Mouse (Mus musculus): ENCODE data around the gene Mpzl3. TPM values are rescaled to one million over a fixed set of nuclear protein-coding genes. Genes with fewer than 3 reads are reported as not detected.

Mpzl3 gene
- polyA plus RNA-seq, 1 experiment from 2014 or later = 1.9 TPM

GRCm38 (mm10) chr9:45050301-45050700, 4.7 kb upstream of the Mpzl3 start:
- H3K9me3 ChIP-seq (replicated peaks; ENCODE audit: control insufficient read depth, low read length) = no peaks in the 10 kb centered on the region
- no peak overlapping the region for H3K4me3 ChIP-seq (ENCODE audit: low read length)
- H3K27me3 ChIP-seq (ENCODE audit: control insufficient read depth, insufficient read depth, low read length) = peaks cover 13% of the 10 kb centered on the region
- 77% methylated on average over 2 of the region's 2 CpGs for WGBS
- H3K27ac ChIP-seq (ENCODE audit: low read length) = no peak overlapping the region
- no peak overlapping the region for H3K4me2 ChIP-seq (ENCODE audit: low read depth, low read length)
- H3K9ac ChIP-seq (ENCODE audit: low read length) = no peak overlapping the region
- no peaks in the 10 kb centered on the region for H3K4me1 ChIP-seq (ENCODE audit: control insufficient read depth, insufficient read depth, low read length)
- no peaks in the 10 kb centered on the region for H3K36me3 ChIP-seq (ENCODE audit: control insufficient read depth, insufficient read depth)
- ATAC-seq (replicated peaks; ENCODE audit: extremely low read depth, insufficient read depth, low FRiP score) = no peak

GRCm38 (mm10) chr9:45058304-45058940, 3.4 kb downstream of the Mpzl3 start:
- no peak for ATAC-seq (replicated peaks; ENCODE audit: extremely low read depth, insufficient read depth, low FRiP score)
- WGBS = 41% methylated on average over 5 of the region's 5 CpGs
- no peak overlapping the region for H3K4me2 ChIP-seq (ENCODE audit: low read depth, low read length)

GRCm38 (mm10) chr9:45060151-45060550, 5.2 kb downstream of the Mpzl3 start:
- H3K27me3 ChIP-seq (ENCODE audit: control insufficient read depth, insufficient read depth, low read length) = peaks cover 18% of the 10 kb centered on the region
- WGBS = 44% methylated on average over 7 of the region's 7 CpGs

More at GRCm38 (mm10) chr9:45058304-45058940, 3.4 kb downstream of the Mpzl3 start:
- no peaks in the 10 kb centered on the region for H3K4me1 ChIP-seq (ENCODE audit: control insufficient read depth, insufficient read depth, low read length)
- H3K36me3 ChIP-seq (ENCODE audit: control insufficient read depth, insufficient read depth) = no peaks in the 10 kb centered on the region
- H3K9me3 ChIP-seq (replicated peaks; ENCODE audit: control insufficient read depth, low read length) = no peaks in the 10 kb centered on the region
- H3K27me3 ChIP-seq (ENCODE audit: control insufficient read depth, insufficient read depth, low read length) = peaks cover 18% of the 10 kb centered on the region
- H3K4me3 ChIP-seq (ENCODE audit: low read length) = no peak overlapping the region
- no peak overlapping the region for H3K9ac ChIP-seq (ENCODE audit: low read length)
- H3K27ac ChIP-seq (ENCODE audit: low read length) = no peak overlapping the region

GRCm38 (mm10) chr9:45062677-45063076, 7.7 kb downstream of the Mpzl3 start:
- H3K4me3 ChIP-seq (ENCODE audit: low read length) = no peak overlapping the region
- no peak for ATAC-seq (replicated peaks; ENCODE audit: extremely low read depth, insufficient read depth, low FRiP score)
- H3K4me2 ChIP-seq (ENCODE audit: low read depth, low read length) = no peak overlapping the region
- 54% methylated on average over 3 of the region's 3 CpGs for WGBS
- peaks cover 8% of the 10 kb centered on the region for H3K27me3 ChIP-seq (ENCODE audit: control insufficient read depth, insufficient read depth, low read length)
- H3K9me3 ChIP-seq (replicated peaks; ENCODE audit: control insufficient read depth, low read length) = no peaks in the 10 kb centered on the region
- H3K36me3 ChIP-seq (ENCODE audit: control insufficient read depth, insufficient read depth) = no peaks in the 10 kb centered on the region
- H3K9ac ChIP-seq (ENCODE audit: low read length) = no peak overlapping the region
- H3K27ac ChIP-seq (ENCODE audit: low read length) = no peak overlapping the region
- no peaks in the 10 kb centered on the region for H3K4me1 ChIP-seq (ENCODE audit: control insufficient read depth, insufficient read depth, low read length)

More at GRCm38 (mm10) chr9:45060151-45060550, 5.2 kb downstream of the Mpzl3 start:
- H3K9ac ChIP-seq (ENCODE audit: low read length) = no peak overlapping the region
- H3K9me3 ChIP-seq (replicated peaks; ENCODE audit: control insufficient read depth, low read length) = no peaks in the 10 kb centered on the region
- no peak overlapping the region for H3K27ac ChIP-seq (ENCODE audit: low read length)
- no peak overlapping the region for H3K4me2 ChIP-seq (ENCODE audit: low read depth, low read length)
- no peaks in the 10 kb centered on the region for H3K4me1 ChIP-seq (ENCODE audit: control insufficient read depth, insufficient read depth, low read length)
- H3K4me3 ChIP-seq (ENCODE audit: low read length) = no peak overlapping the region
- ATAC-seq (replicated peaks; ENCODE audit: extremely low read depth, insufficient read depth, low FRiP score) = no peak
- H3K36me3 ChIP-seq (ENCODE audit: control insufficient read depth, insufficient read depth) = no peaks in the 10 kb centered on the region

- H3K4me3 ChIP-seq (ENCODE audit: low read length) = no peak overlapping the region
- H3K27ac ChIP-seq (ENCODE audit: low read length) = no peak overlapping the region
- H3K4me1 ChIP-seq (ENCODE audit: control insufficient read depth, insufficient read depth, low read length) = no peaks in the 10 kb centered on the region
- no peaks in the 10 kb centered on the region for H3K27me3 ChIP-seq (ENCODE audit: control insufficient read depth, insufficient read depth, low read length)
- no peak for ATAC-seq (replicated peaks; ENCODE audit: extremely low read depth, insufficient read depth, low FRiP score)
- H3K36me3 ChIP-seq (ENCODE audit: control insufficient read depth, insufficient read depth) = no peaks in the 10 kb centered on the region
- H3K4me2 ChIP-seq (ENCODE audit: low read depth, low read length) = no peak overlapping the region
- H3K9ac ChIP-seq (ENCODE audit: low read length) = no peak overlapping the region
- WGBS = 76% methylated on average over 6 of the region's 6 CpGs
- no peaks in the 10 kb centered on the region for H3K9me3 ChIP-seq (replicated peaks; ENCODE audit: control insufficient read depth, low read length)
Measured at GRCm38 (mm10) chr9:45064421-45064820, 9.4 kb downstream of the Mpzl3 start.

- no peaks in the 10 kb centered on the region for H3K4me1 ChIP-seq (ENCODE audit: control insufficient read depth, insufficient read depth, low read length)
- H3K36me3 ChIP-seq (ENCODE audit: control insufficient read depth, insufficient read depth) = no peaks in the 10 kb centered on the region
- no peak overlapping the region for H3K27ac ChIP-seq (ENCODE audit: low read length)
- ATAC-seq (replicated peaks; ENCODE audit: extremely low read depth, insufficient read depth, low FRiP score) = no peak
- H3K9me3 ChIP-seq (replicated peaks; ENCODE audit: control insufficient read depth, low read length) = no peaks in the 10 kb centered on the region
- H3K4me2 ChIP-seq (ENCODE audit: low read depth, low read length) = no peak overlapping the region
- H3K9ac ChIP-seq (ENCODE audit: low read length) = no peak overlapping the region
- H3K27me3 ChIP-seq (ENCODE audit: control insufficient read depth, insufficient read depth, low read length) = no peaks in the 10 kb centered on the region
- 80% methylated on average over 4 of the region's 4 CpGs for WGBS
- H3K4me3 ChIP-seq (ENCODE audit: low read length) = no peak overlapping the region
Measured at GRCm38 (mm10) chr9:45066735-45067134, 11.7 kb downstream of the Mpzl3 start.

GRCm38 (mm10) chr9:45071800-45072199, 16.8 kb downstream of the Mpzl3 start:
- no peak overlapping the region for H3K9ac ChIP-seq (ENCODE audit: low read length)
- H3K4me1 ChIP-seq (ENCODE audit: control insufficient read depth, insufficient read depth, low read length) = no peaks in the 10 kb centered on the region
- H3K27ac ChIP-seq (ENCODE audit: low read length) = no peak overlapping the region
- no peak overlapping the region for H3K4me2 ChIP-seq (ENCODE audit: low read depth, low read length)
- H3K27me3 ChIP-seq (ENCODE audit: control insufficient read depth, insufficient read depth, low read length) = no peaks in the 10 kb centered on the region
- no peaks in the 10 kb centered on the region for H3K36me3 ChIP-seq (ENCODE audit: control insufficient read depth, insufficient read depth)
- H3K9me3 ChIP-seq (replicated peaks; ENCODE audit: control insufficient read depth, low read length) = no peaks in the 10 kb centered on the region
- ATAC-seq (replicated peaks; ENCODE audit: extremely low read depth, insufficient read depth, low FRiP score) = no peak
- WGBS = 33% methylated on average over 3 of the region's 3 CpGs
- no peak overlapping the region for H3K4me3 ChIP-seq (ENCODE audit: low read length)

GRCm38 (mm10) chr9:45077859-45078258, 22.9 kb downstream of the Mpzl3 start:
- Histone ChIP-seq H3K36me3 (ENCODE audit: control insufficient read depth, insufficient read depth) (no peaks in the 10 kb centered on the region), H3K4me1 (ENCODE audit: control insufficient read depth, insufficient read depth, low read length) (no peaks in the 10 kb centered on the region), H3K4me2 (ENCODE audit: low read depth, low read length) (no peak overlapping the region), H3K9ac (ENCODE audit: low read length) (no peak overlapping the region), H3K27ac (ENCODE audit: low read length) (no peak overlapping the region), H3K9me3 (replicated peaks; ENCODE audit: control insufficient read depth, low read length) (no peaks in the 10 kb centered on the region), H3K27me3 (ENCODE audit: control insufficient read depth, insufficient read depth, low read length) (peaks cover 3% of the 10 kb centered on the region; the same call in 1 of the 2 replicates), H3K4me3 (ENCODE audit: low read length) (no peak overlapping the region)
- no peak for ATAC-seq (replicated peaks; ENCODE audit: extremely low read depth, insufficient read depth, low FRiP score)
- 49% methylated on average over 3 of the region's 3 CpGs for WGBS

- 77% methylated on average over 5 of the region's 5 CpGs for WGBS
- Histone ChIP-seq H3K36me3 (ENCODE audit: control insufficient read depth, insufficient read depth) (no peaks in the 10 kb centered on the region), H3K9ac (ENCODE audit: low read length) (no peak within 1 kb of the TSS), H3K4me3 (ENCODE audit: low read length) (no peak within 1 kb of the TSS), H3K4me2 (ENCODE audit: low read depth, low read length) (no peak within 1 kb of the TSS), H3K9me3 (replicated peaks; ENCODE audit: control insufficient read depth, low read length) (no peaks in the 10 kb centered on the region), H3K27me3 (ENCODE audit: control insufficient read depth, insufficient read depth, low read length) (peaks cover 3% of the 10 kb centered on the region; the same call in 1 of the 2 replicates), H3K27ac (ENCODE audit: low read length) (no peak within 1 kb of the TSS), H3K4me1 (ENCODE audit: control insufficient read depth, insufficient read depth, low read length) (no peaks in the 10 kb centered on the region)
- no peak for ATAC-seq (replicated peaks; ENCODE audit: extremely low read depth, insufficient read depth, low FRiP score)
Measured at GRCm38 (mm10) chr9:45079011-45079410, 24.0 kb downstream of the Mpzl3 start, which contains the start of gene Jaml. Gene Jaml, plus strand, starts transcription at chr9:45079183.
